Mouse (Mus musculus) cerebellum, postnatal 4 days (tissue): ENCODE measurements around the gene Capzb.

Experiments
- DNase-seq, 2 experiments: peaks; one replicate each; pipeline ENCODE4 v3.0.0; 2022; ENCODE audit warnings: low spot score in 2 of 2, mixed read lengths in 1 of 2

Capzb gene

GRCm38 (mm10) chr4:139208236-139209129 is 15.8 kb downstream of the Capzb start:
- no peak for DNase-seq

GRCm38 (mm10) chr4:139209130-139209840 is 16.6 kb downstream of the Capzb start:
- no peak for DNase-seq

GRCm38 (mm10) chr4:139211975-139212831 is 19.5 kb downstream of the Capzb start:
- no peak for DNase-seq

GRCm38 (mm10) chr4:139213086-139213485 is 20.4 kb downstream of the Capzb start:
- no peak for DNase-seq

- no peak for DNase-seq
Measured at GRCm38 (mm10) chr4:139213935-139214371, 21.3 kb downstream of the Capzb start.

GRCm38 (mm10) chr4:139216566-139216965 is 23.9 kb downstream of the Capzb start:
- DNase-seq, result no peak

GRCm38 (mm10) chr4:139218539-139218938 is 25.8 kb downstream of the Capzb start:
- no peak for DNase-seq

GRCm38 (mm10) chr4:139219656-139220055 is 27.0 kb downstream of the Capzb start:
- no peak for DNase-seq

- no peak for DNase-seq
Measured at GRCm38 (mm10) chr4:139220978-139221377, 28.3 kb downstream of the Capzb start.

GRCm38 (mm10) chr4:139221837-139222236 is 29.1 kb downstream of the Capzb start:
- no peak for DNase-seq

- no peak for DNase-seq
Measured at GRCm38 (mm10) chr4:139225115-139225514, 32.4 kb downstream of the Capzb start.

GRCm38 (mm10) chr4:139225944-139226343 is 33.2 kb downstream of the Capzb start:
- DNase-seq, result no peak

- DNase-seq, result no peak
Measured at GRCm38 (mm10) chr4:139226504-139227216, 34.0 kb downstream of the Capzb start.

GRCm38 (mm10) chr4:139227923-139228322 is 35.2 kb downstream of the Capzb start:
- no peak for DNase-seq

GRCm38 (mm10) chr4:139229271-139229670 is 36.6 kb downstream of the Capzb start:
- no peak for DNase-seq

GRCm38 (mm10) chr4:139230376-139231120 is 37.8 kb downstream of the Capzb start:
- no peak for DNase-seq

- DNase-seq, result no peak
Measured at GRCm38 (mm10) chr4:139231163-139231562, 38.5 kb downstream of the Capzb start.

- DNase-seq, result peak in 1 of 2 experiments; percentile 52
Measured at GRCm38 (mm10) chr4:139232479-139233145, 39.9 kb downstream of the Capzb start.

- no peak for DNase-seq
Measured at GRCm38 (mm10) chr4:139233146-139233495, 40.4 kb downstream of the Capzb start.

- DNase-seq, result no peak
Measured at GRCm38 (mm10) chr4:139233755-139234254, 41.1 kb downstream of the Capzb start.
